8 mouse cellular contexts compared by ENCODE assay signal in the genomic region with DNA sequence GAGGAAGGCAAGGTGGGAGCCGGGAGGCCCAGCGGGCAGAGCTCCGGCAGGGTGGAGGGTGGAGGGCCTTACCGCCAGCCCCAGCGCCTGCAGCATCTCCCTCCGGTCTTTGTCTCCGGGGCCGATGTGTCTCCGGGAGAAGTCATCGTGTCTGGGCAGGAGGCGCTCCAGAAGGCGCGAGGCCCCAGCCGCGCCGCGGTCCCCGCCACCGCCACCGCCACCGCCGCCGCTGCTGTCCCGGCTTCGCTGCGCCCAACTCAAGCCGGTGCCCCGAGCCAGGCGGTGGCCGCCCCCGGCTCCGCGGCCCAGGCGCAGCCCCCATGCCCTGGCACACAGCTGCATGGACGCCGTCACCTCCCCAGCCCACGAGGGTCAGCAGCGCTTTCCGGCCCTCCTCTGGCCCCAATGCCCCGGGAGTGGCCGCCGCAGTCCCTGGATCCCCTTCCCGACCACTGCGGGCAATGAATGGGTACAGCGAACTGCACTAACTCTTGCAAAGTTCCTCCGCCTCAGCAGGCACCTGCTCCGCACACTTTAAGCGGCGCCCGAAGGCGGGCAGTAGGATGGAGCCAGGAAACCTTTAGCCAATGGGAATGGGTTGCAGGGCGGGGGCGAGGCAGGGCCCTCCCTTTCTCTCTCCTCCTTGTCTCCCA. TPM values are rescaled to one million over a fixed set of nuclear protein-coding genes. Genes with fewer than 3 reads are reported as not detected.
A peak's percentile ranks its signal among the peaks of the same experiment; 100 is the strongest.
DNase-seq lines count a peak whose midpoint lies in the region; ATAC-seq lines count a peak whose summit lies in the region.

TSS of gene Gldc (minus strand) at position 511 of the 653 bp plus-strand sequence.

- H3K9ac ChIP-seq in hindbrain, embryonic 15.5 days: peak within 1 kb of the TSS; percentile 36

- 0 out of 2 replicates have a peak, but pooled peaks cover 2% of the 10 kb centered on the region for H3K27me3 ChIP-seq in hindbrain, embryonic 15.5 days

- H3K36me3 ChIP-seq in hindbrain, embryonic 15.5 days: no peaks in the 10 kb centered on the region

- peak within 1 kb of the TSS; percentile 67 for H3K4me3 ChIP-seq in hindbrain, embryonic 15.5 days

- ATAC-seq in hindbrain, embryonic 15.5 days (ENCODE audit: low FRiP score, low read depth): peak; percentile 95
- ATAC-seq in monocyte, adult 5-6 weeks (replicated peaks; ENCODE audit: insufficient number of reproducible peaks, low FRiP score, low TSS enrichment, poor library complexity, severe bottlenecking): no peak

- no peaks in the 10 kb centered on the region for H3K9me3 ChIP-seq in hindbrain, embryonic 15.5 days

- peak within 1 kb of the TSS; percentile 100 for H3K4me2 ChIP-seq in hindbrain, embryonic 15.5 days

- under 1% methylated on average over 37 of the region's 53 CpGs for WGBS in hindbrain, embryonic 15.5 days

- DNase-seq in adrenal gland, adult 8-10 months: peak; percentile 2
- DNase-seq in cerebellum, postnatal 36 days: peak; percentile 43 to 61
- DNase-seq in frontal cortex, postnatal 36 days (ENCODE audit: low spot score in 2 of 2): peak; percentile 63 to 67
- DNase-seq in left cerebral cortex, adult 18-20 months (ENCODE audit: low spot score in 2 of 2): peak; percentile 47 to 52
- peak; percentile 4 for DNase-seq in lung, postnatal 36 days
- DNase-seq in right cerebral cortex, postnatal 25 days: peak; percentile 58

- peak within 1 kb of the TSS; percentile 61; the same call in 1 of the 2 replicates for H3K27ac ChIP-seq in hindbrain, embryonic 15.5 days (replicated peaks)

- peaks cover 14% of the 10 kb centered on the region; the same call in 1 of the 2 replicates for H3K4me1 ChIP-seq in hindbrain, embryonic 15.5 days (replicated peaks)

RNA-seq across cellular contexts. Expression of gene Gldc, which starts in this region (rescaled TPM):
- total RNA-seq in adrenal gland, adult 8-10 months (2022): 1 to 10 TPM in 3 of 4 experiments, under 1 TPM in 1; 0.81 to 1.6 (median 1.2) TPM
- 8.9 and 9.3 TPM in 2 replicates for polyA plus RNA-seq in hindbrain, embryonic 15.5 days (2015; fragmentation: Nextera tagmentation; extraction: Ambion mirVana)
- total RNA-seq in left cerebral cortex, adult 18-20 months (2021): 10 to 100 TPM; 23.1 to 23.7 TPM
- not detected in 3 replicates for total RNA-seq in monocyte, adult 5-6 weeks (2017)

Comparison
In these comparisons a context has a peak if more than half of its experiments do, and no peak if none do; other contexts are left out.
1. RNA of gene Gldc (total RNA-seq): 23.1 to 23.7 TPM in left cerebral cortex, adult 18-20 months; 0.81 to 1.6 TPM in adrenal gland, adult 8-10 months and not detected in monocyte, adult 5-6 weeks; every median in the first group is over 4 times any median in the second.
2. DNase-seq: peak in every context shown above with its lines; median percentile 65 in frontal cortex, postnatal 36 days; 58 in right cerebral cortex, postnatal 25 days; 52 in cerebellum, postnatal 36 days; 50 in left cerebral cortex, adult 18-20 months; 4 in lung, postnatal 36 days; 2 in adrenal gland, adult 8-10 months.